In genomic region chr12:106993011-106993410, GRCm38 (mm10) we compare ENCODE assay signal across 13 mouse cellular contexts.
"Had no signal": no experiment of that assay in that cellular context is flagged by ENCODE, and none has a peak within 500 bp of the region (broad histone marks: within the 10 kb centered on the region; RNA-seq: fewer than 3 reads in every experiment).

No protein-coding gene starts in this region.

- H3K27ac ChIP-seq: kidney, postnatal 0 days; left cerebral cortex, adult 2 months; limb, embryonic 12.5 days; liver, embryonic 13.5 days; midbrain, embryonic 10.5 days; neural tube, embryonic 15.5 days had no signal

- ATAC-seq: liver, postnatal 0 days had no signal

- H3K9ac ChIP-seq: limb, embryonic 12.5 days; liver, embryonic 13.5 days; liver, postnatal 0 days; neural tube, embryonic 15.5 days had no signal

- DNase-seq: liver; liver, embryonic 13.5 days; liver, postnatal 0 days; midbrain, embryonic 14.5 days; right cerebral cortex, adult 18-20 months; right cerebral cortex, postnatal 25 days; thymus, postnatal 36 days had no signal

- H3K9me3 ChIP-seq: limb, embryonic 12.5 days; liver, embryonic 13.5 days; midbrain, embryonic 10.5 days; neural tube, embryonic 15.5 days had no signal

- H3K27me3 ChIP-seq: liver, embryonic 13.5 days; neural tube, embryonic 15.5 days had no signal

- H3K36me3 ChIP-seq: limb, embryonic 12.5 days; liver, embryonic 13.5 days; midbrain, embryonic 10.5 days; neural tube, embryonic 15.5 days had no signal

- H3K4me3 ChIP-seq: left cerebral cortex, adult 2 months; limb, embryonic 12.5 days; liver, embryonic 13.5 days; midbrain, embryonic 10.5 days; myocyte; neural tube, embryonic 15.5 days had no signal

- H3K4me1 ChIP-seq: liver, embryonic 13.5 days; midbrain, embryonic 10.5 days had no signal

- H3K4me2 ChIP-seq: limb, embryonic 12.5 days; liver, embryonic 13.5 days; neural tube, embryonic 15.5 days had no signal
